Mouse (Mus musculus) thymus, adult 2 months (tissue): ENCODE data around the gene Ankfn1. TPM values are rescaled to one million over a fixed set of nuclear protein-coding genes. Genes with fewer than 3 reads are reported as not detected.

ENCODE experiments used
- DNase-seq: peaks from one replicate; pipeline ENCODE4 v3.0.0; 2021
- H3K27ac ChIP-seq: fragments of 200-500 bp; 2 replicates; pipeline ENCODE4 v1.5.1; 2012; ENCODE audit warnings: low read length, control low read depth; ENCODE audit not compliant: control insufficient read depth, insufficient read depth
- H3K27me3 ChIP-seq: fragments of 200-500 bp; 2 replicates; pipeline ENCODE4 v1.6.1; 2012; ENCODE audit warnings: mild to moderate bottlenecking, low read length, moderate library complexity, mixed read lengths; ENCODE audit not compliant: control insufficient read depth, insufficient read depth
- H3K36me3 ChIP-seq: fragments of 200-500 bp; 2 replicates; pipeline ENCODE4 v1.6.1; 2012; ENCODE audit warnings: mild to moderate bottlenecking, low read length, moderate library complexity; ENCODE audit not compliant: control insufficient read depth, insufficient read depth
- H3K4me1 ChIP-seq: fragments of 200-500 bp; replicated peaks from 2 replicates; pipeline ENCODE4 v1.6.1; 2012; ENCODE audit warnings: low read length; ENCODE audit not compliant: control insufficient read depth, insufficient read depth
- H3K4me3 ChIP-seq: fragments of 200-500 bp; 2 replicates; pipeline ENCODE4 v1.5.1; 2012; ENCODE audit warnings: mild to moderate bottlenecking, low read length, control low read depth, moderate library complexity; ENCODE audit not compliant: control insufficient read depth, insufficient read depth
- CTCF ChIP-seq: fragments of 200-500 bp; IDR thresholded peaks from 2 replicates; pipeline ENCODE4 v1.5.1; 2012; ENCODE audit warnings: mild to moderate bottlenecking, control low read depth, low read length, moderate library complexity, borderline replicate concordance; ENCODE audit not compliant: control insufficient read depth, poor library complexity, insufficient read depth; ENCODE audit errors: extremely low read depth
- POLR2A ChIP-seq: fragments of 200-500 bp; IDR thresholded peaks from 2 replicates; pipeline ENCODE4 v1.6.1; 2012; ENCODE audit warnings: mild to moderate bottlenecking, low read length, control low read depth, moderate library complexity; ENCODE audit not compliant: control insufficient read depth, poor library complexity, insufficient read depth; ENCODE audit errors: extremely low read depth
- WGBS: fragments of 180-500 bp; shearing (Covaris S2); methylation state at CpG from one replicate; pipeline ENCODE4 v1.1.7; 2018; 5-methylcytosine and 5-hydroxymethylcytosine counted together
- polyA plus RNA-seq: library from polyadenylated mRNA; depleted of rRNA; stranded (reverse); fragments of >200 nt; gene quantifications from 2 replicates; pipeline ENCODE4 v1.2.3, GENCODE M21; 2012; rRNA removed

Ankfn1 gene
- polyA plus RNA-seq, result 0.07 and 0.32 TPM in 2 replicates

GRCm38 (mm10) chr11:89777431-89777830, at the start of gene Ankfn1:
TSS of gene Ankfn1 (minus strand) at chr11:89777653.
- H3K27ac ChIP-seq, result no peak within 1 kb of the TSS

GRCm38 (mm10) chr11:89823661-89824446, 46.4 kb upstream of the Ankfn1 start:
- TF ChIP-seq POLR2A, result no peak
- Histone ChIP-seq H3K4me3 (no peak overlapping the region), H3K27ac (no peak overlapping the region), H3K27me3 (no peaks in the 10 kb centered on the region), H3K36me3 (no peaks in the 10 kb centered on the region), H3K4me1 (no peaks in the 10 kb centered on the region)
- DNase-seq, result no peak
- 86% methylated on average over 8 of the region's 8 CpGs for WGBS

More at GRCm38 (mm10) chr11:89777431-89777830, at the start of gene Ankfn1:
- no peaks in the 10 kb centered on the region for H3K4me1 ChIP-seq
- H3K4me3 ChIP-seq, result no peak within 1 kb of the TSS
- 33% methylated on average over 7 of the region's 7 CpGs for WGBS
- no peaks in the 10 kb centered on the region for H3K36me3 ChIP-seq
- H3K27me3 ChIP-seq, result no peaks in the 10 kb centered on the region
- no peak for DNase-seq
- no peak for TF ChIP-seq POLR2A
- TF ChIP-seq CTCF, result no peak

GRCm38 (mm10) chr11:89818594-89818993, 41.1 kb upstream of the Ankfn1 start:
- H3K27me3 ChIP-seq, result no peaks in the 10 kb centered on the region
- no peak overlapping the region for H3K4me3 ChIP-seq
- DNase-seq, result no peak
- WGBS, result 71% methylated on average over 4 of the region's 4 CpGs
- no peaks in the 10 kb centered on the region for H3K4me1 ChIP-seq
- H3K36me3 ChIP-seq, result no peaks in the 10 kb centered on the region
- TF ChIP-seq POLR2A, result no peak
- no peak for TF ChIP-seq CTCF
- H3K27ac ChIP-seq, result no peak overlapping the region

- WGBS, result 85% methylated on average over 1 of the region's 1 CpGs
- no peak overlapping the region for H3K4me3 ChIP-seq
- no peaks in the 10 kb centered on the region for H3K36me3 ChIP-seq
- H3K27me3 ChIP-seq, result no peaks in the 10 kb centered on the region
- TF ChIP-seq POLR2A (no peak), CTCF (no peak)
- H3K27ac ChIP-seq, result no peak overlapping the region
- H3K4me1 ChIP-seq, result no peaks in the 10 kb centered on the region
- no peak for DNase-seq
Observed at GRCm38 (mm10) chr11:89811403-89811802, 34.0 kb upstream of the Ankfn1 start.

DNA sequence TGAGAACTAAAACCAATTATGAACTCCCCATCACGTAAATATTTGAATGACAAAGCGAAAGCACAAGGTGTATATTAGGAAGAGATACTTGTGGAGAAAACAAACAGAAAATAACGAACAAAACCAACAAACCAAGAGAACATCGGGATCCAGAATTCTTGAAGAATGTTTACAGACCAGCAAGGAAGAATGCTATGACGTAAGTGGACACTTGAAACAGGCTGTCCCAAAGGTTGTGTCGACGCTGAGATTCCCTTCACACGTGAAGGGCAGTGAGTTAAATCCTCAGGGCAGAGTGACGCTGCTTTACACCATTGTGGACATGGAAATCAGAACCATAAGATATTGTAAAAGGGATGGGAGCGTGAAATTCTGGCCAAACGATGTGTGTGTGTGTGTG, 30.5 kb upstream of the Ankfn1 start:
- 86% methylated on average over 11 of the region's 11 CpGs for WGBS

DNA sequence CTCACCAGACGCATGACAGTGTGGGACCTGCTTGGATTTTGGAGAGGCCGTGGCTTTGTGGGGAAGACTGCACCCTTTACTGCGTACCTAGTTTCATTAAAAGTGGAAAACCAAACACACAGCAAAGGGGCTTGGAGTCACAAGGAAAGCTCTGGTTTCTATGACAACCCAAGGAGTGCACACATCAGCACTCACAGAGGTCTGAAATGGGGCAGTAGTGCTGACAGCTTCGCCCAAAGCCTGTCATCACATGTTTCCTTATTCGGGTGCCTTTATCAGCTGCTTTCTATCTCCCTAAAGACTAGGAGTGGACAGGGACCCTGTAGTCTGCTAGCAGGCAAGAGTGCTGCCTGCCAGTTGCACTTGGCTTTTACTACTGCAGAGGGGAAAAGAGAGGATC, 27.4 kb upstream of the Ankfn1 start:
- no peaks in the 10 kb centered on the region for H3K36me3 ChIP-seq
- no peaks in the 10 kb centered on the region for H3K27me3 ChIP-seq
- no peak overlapping the region for H3K27ac ChIP-seq
- no peak for DNase-seq
- no peak for TF ChIP-seq CTCF
- no peak for TF ChIP-seq POLR2A
- WGBS, result 82% methylated on average over 5 of the region's 5 CpGs
- no peaks in the 10 kb centered on the region for H3K4me1 ChIP-seq
- H3K4me3 ChIP-seq, result no peak overlapping the region

More for the DNA sequence above, 30.5 kb upstream of the Ankfn1 start:
- Histone ChIP-seq H3K27ac (no peak overlapping the region), H3K4me3 (no peak overlapping the region), H3K36me3 (no peaks in the 10 kb centered on the region), H3K4me1 (no peaks in the 10 kb centered on the region), H3K27me3 (no peaks in the 10 kb centered on the region)
- TF ChIP-seq POLR2A (no peak), CTCF (no peak)
- DNase-seq, result no peak

GRCm38 (mm10) chr11:89803974-89804373, 26.5 kb upstream of the Ankfn1 start:
- no peaks in the 10 kb centered on the region for H3K36me3 ChIP-seq
- WGBS, result 86% methylated on average over 5 of the region's 5 CpGs
- TF ChIP-seq CTCF (no peak), POLR2A (no peak)

More at GRCm38 (mm10) chr11:89803974-89804373, 26.5 kb upstream of the Ankfn1 start:
- H3K27me3 ChIP-seq, result no peaks in the 10 kb centered on the region
- no peak overlapping the region for H3K4me3 ChIP-seq
- no peaks in the 10 kb centered on the region for H3K4me1 ChIP-seq
- H3K27ac ChIP-seq, result no peak overlapping the region
- no peak for DNase-seq
